Comparison of ENCODE assay signal across 9 mouse cellular contexts in the genomic region with DNA sequence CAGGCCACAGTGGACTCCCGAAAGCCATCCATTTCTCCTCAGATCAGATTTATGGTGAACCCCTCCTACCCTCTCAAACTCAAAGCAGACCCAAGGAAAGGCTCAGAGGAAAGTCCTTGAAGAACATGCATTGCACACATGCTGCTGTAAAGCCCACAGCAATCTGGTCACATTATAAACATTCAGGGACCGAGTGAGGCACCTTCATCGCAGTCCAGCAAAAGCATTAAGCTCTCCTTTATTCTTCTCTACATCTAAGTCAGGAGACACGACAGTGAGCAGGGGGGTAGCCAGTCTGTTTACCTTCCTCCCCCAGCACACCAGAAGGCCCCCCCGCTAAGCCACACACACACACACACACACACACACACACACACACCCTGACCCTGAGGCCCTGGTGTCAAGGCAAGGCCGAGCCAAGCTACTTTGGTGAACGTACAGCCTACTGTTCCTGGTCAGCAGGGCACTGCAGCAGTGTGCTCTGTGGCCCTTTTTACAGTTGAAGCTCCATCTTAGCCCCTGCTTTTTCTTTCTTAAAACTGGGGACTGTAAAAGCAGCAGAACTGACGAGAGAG. TPM values are rescaled to one million over a fixed set of nuclear protein-coding genes. Genes with fewer than 3 reads are reported as not detected.
DNase-seq lines count a peak whose midpoint lies in the region; ATAC-seq and TF ChIP-seq lines count a peak whose summit lies in the region.
"Had no signal": no experiment of that assay in that cellular context is flagged by ENCODE, and none has a peak within 500 bp of the region (broad histone marks: within the 10 kb centered on the region; RNA-seq: fewer than 3 reads in every experiment).

No protein-coding gene starts in this region.

- no peak for TF ChIP-seq CTCF in kidney, adult 2 months (conservative IDR thresholded peaks at IDR 0.05; ENCODE audit: insufficient read depth, insufficient read length, low read depth, low read length)

- peak overlapping the region; percentile 80 for H3K27ac ChIP-seq in kidney, adult 2 months (ENCODE audit: insufficient read depth, low read depth, low read length)
- H3K27ac ChIP-seq in brown adipose tissue, adult 24 weeks (replicated peaks; ENCODE audit: low read depth, low read length): peak overlapping the region; percentile 11; the same call in 1 of the 2 replicates
- H3K27ac ChIP-seq in liver, embryonic 12.5 days: peak overlapping the region; percentile 96
- H3K27ac ChIP-seq: macrophage had no signal

- H3K9me3 ChIP-seq in liver, embryonic 12.5 days (replicated peaks): no peaks in the 10 kb centered on the region

- no peak for TF ChIP-seq POLR2A in kidney, adult 2 months (IDR thresholded peaks at IDR 0.05; ENCODE audit: low read depth, low read length)

- peak; percentile 41 to 48 for DNase-seq in adrenal gland, postnatal 36 days
- DNase-seq in adrenal gland, adult 8-10 months: no peak
- DNase-seq in kidney, adult 2 months: no peak
- DNase-seq in kidney, postnatal 4 days: no peak
- no peak for DNase-seq in urinary bladder, postnatal 4 days (ENCODE audit: low spot score in 2 of 2)
- DNase-seq in frontal cortex, postnatal 10 days (ENCODE audit: low spot score in 2 of 2): no peak

- 30% methylated on average over 8 of the region's 8 CpGs for WGBS in kidney, adult 2 months
- WGBS in liver, embryonic 12.5 days (ENCODE audit: insufficient replicate concordance): 66% methylated on average over 8 of the region's 8 CpGs

- no peak overlapping the region for H3K4me3 ChIP-seq in kidney, adult 2 months (ENCODE audit: insufficient read depth, low read depth, low read length)
- H3K4me3 ChIP-seq in brown adipose tissue, adult 24 weeks (ENCODE audit: insufficient read depth, low read depth, low read length): no peak overlapping the region
- H3K4me3 ChIP-seq in liver, embryonic 12.5 days: no peak overlapping the region

- peaks cover 69% of the 10 kb centered on the region for H3K4me1 ChIP-seq in kidney, adult 2 months (ENCODE audit: control insufficient read depth, insufficient read depth, low read length)
- peaks cover 22% of the 10 kb centered on the region for H3K4me1 ChIP-seq in brown adipose tissue, adult 24 weeks (ENCODE audit: control insufficient read depth, insufficient read depth, insufficient read length, low read length)
- peaks cover 99% of the 10 kb centered on the region for H3K4me1 ChIP-seq in liver, embryonic 12.5 days

- H3K27me3 ChIP-seq in kidney, adult 2 months (replicated peaks; ENCODE audit: control insufficient read depth, insufficient read depth, low read length): no peaks in the 10 kb centered on the region
- no peaks in the 10 kb centered on the region for H3K27me3 ChIP-seq in liver, embryonic 12.5 days (replicated peaks)

- ATAC-seq in liver, embryonic 12.5 days: no peak

- H3K4me2 ChIP-seq in liver, embryonic 12.5 days: peak overlapping the region; percentile 72; the same call in 1 of the 2 replicates

- peak overlapping the region; percentile 1; the same call in 1 of the 2 replicates for H3K9ac ChIP-seq in liver, embryonic 12.5 days

- H3K36me3 ChIP-seq in kidney, adult 2 months (ENCODE audit: control insufficient read depth, insufficient read depth, low read length): no peaks in the 10 kb centered on the region
- H3K36me3 ChIP-seq in liver, embryonic 12.5 days: peaks cover 81% of the 10 kb centered on the region

RNA-seq across cellular contexts. Expression of gene Foxo3, which starts 24.7 kb away (rescaled TPM):
- total RNA-seq in adrenal gland, postnatal 36 days (2021): 10 to 100 TPM; 56.9 to 78.5 TPM
- total RNA-seq in adrenal gland, adult 8-10 months (2022): 10 to 100 TPM; 57.7 to 70.0 (median 65.4) TPM
- 29.2 and 35.5 TPM in 2 replicates for polyA plus RNA-seq in kidney, adult 2 months (2012; rRNA removed)
- 4.7 and 6.4 TPM in 2 replicates for polyA plus RNA-seq in brown adipose tissue, adult 24 weeks (2012; ENCODE audit: insufficient read depth, insufficient read length, missing spikeins)
- polyA plus RNA-seq in liver, embryonic 12.5 days (2016; fragmentation: Nextera tagmentation; extraction: Ambion mirVana): 16.9 and 17.9 TPM in 2 replicates

Comparison
In these comparisons a context has a peak if more than half of its experiments do, and no peak if none do; other contexts are left out.
1. DNase-seq: peak in adrenal gland, postnatal 36 days (2 of 2); none in adrenal gland, adult 8-10 months (single experiment), kidney, adult 2 months (single experiment), kidney, postnatal 4 days (0 of 2), urinary bladder, postnatal 4 days (0 of 2) and frontal cortex, postnatal 10 days (0 of 2).
2. H3K27ac ChIP-seq: peak in every context shown above with its lines; median percentile 96 in liver, embryonic 12.5 days; 80 in kidney, adult 2 months; 11 in brown adipose tissue, adult 24 weeks.